Mouse (Mus musculus) ES-Bruce4 (cell line): ENCODE results near the gene Gbp2b.

Experiments used
- CTCF ChIP-seq: IDR thresholded peaks from one replicate; pipeline ENCODE4 v1.8.1; 2011; ENCODE audit warnings: low read depth, low read length
- EP300 ChIP-seq: IDR thresholded peaks from 2 replicates; pipeline ENCODE4 v1.6.1; 2011; ENCODE audit warnings: low read depth, low read length; ENCODE audit not compliant: insufficient read depth
- POLR2A ChIP-seq: IDR thresholded peaks from one replicate; pipeline ENCODE4 v1.8.1; 2011; ENCODE audit warnings: low read length; ENCODE audit not compliant: insufficient read depth

- TF ChIP-seq CTCF = no peak
- no peak for TF ChIP-seq POLR2A
- TF ChIP-seq EP300 = no peak
Observed at GRCm38 (mm10) chr3:142555623-142556022, 39.0 kb upstream of the Gbp2b start.
